Mouse (Mus musculus) embryonic facial prominence, embryonic 15.5 days (tissue): ENCODE results near the gene Fam107b. TPM values are rescaled to one million over a fixed set of nuclear protein-coding genes. Genes with fewer than 3 reads are reported as not detected.

Source experiments
- ATAC-seq: fragments of 200-750 bp; cut with Nextera tagmentation; 2 replicates; pipeline ENCODE4 v1.8.0; 2017; ENCODE audit warnings: low read depth, moderate TSS enrichment; ENCODE audit not compliant: insufficient number of reproducible peaks, low FRiP score, low TSS enrichment
- H3K27ac ChIP-seq: fragments of 300-500 bp; sonication (generic); replicated peaks from 2 replicates; pipeline ENCODE4 v1.5.1; 2015; ENCODE audit warnings: mild to moderate bottlenecking, inconsistent platforms
- H3K27me3 ChIP-seq: fragments of 300-500 bp; sonication (generic); 2 replicates; pipeline ENCODE4 v1.6.1; 2015; ENCODE audit warnings: inconsistent platforms
- H3K36me3 ChIP-seq: fragments of 300-500 bp; sonication (generic); 2 replicates; pipeline ENCODE4 v1.6.1; 2015; ENCODE audit warnings: mild to moderate bottlenecking, inconsistent platforms
- H3K4me1 ChIP-seq: fragments of 300-500 bp; sonication (generic); 2 replicates; pipeline ENCODE4 v1.6.1; 2015; ENCODE audit warnings: inconsistent platforms
- H3K4me2 ChIP-seq: fragments of 300-500 bp; sonication (generic); replicated peaks from 2 replicates; pipeline ENCODE4 v1.6.1; 2015; ENCODE audit warnings: mild to moderate bottlenecking, inconsistent platforms
- H3K4me3 ChIP-seq: fragments of 300-500 bp; sonication (generic); replicated peaks from 2 replicates; pipeline ENCODE4 v1.5.1; 2015; ENCODE audit warnings: mild to moderate bottlenecking, inconsistent platforms
- H3K9ac ChIP-seq: fragments of 300-500 bp; sonication (generic); 2 replicates; pipeline ENCODE4 v1.6.1; 2015; ENCODE audit warnings: inconsistent platforms
- H3K9me3 ChIP-seq: fragments of 300-500 bp; sonication (generic); replicated peaks from 2 replicates; pipeline ENCODE4 v1.6.1; 2016; ENCODE audit warnings: inconsistent platforms
- WGBS: fragments of 180-500 bp; shearing (Covaris S2); methylation state at CpG from one replicate; pipeline ENCODE4 v1.1.7; 2015; 5-methylcytosine and 5-hydroxymethylcytosine counted together
- polyA plus RNA-seq: library from polyadenylated mRNA; unstranded; fragments of >200 nt; fragmentation: Nextera tagmentation; extraction: Ambion mirVana; gene quantifications from 2 replicates; pipeline ENCODE4 v1.2.1, GENCODE M21; 2015

Gene Fam107b
- polyA plus RNA-seq, 1 experiment from 2014 or later: 42.7 TPM

DNA sequence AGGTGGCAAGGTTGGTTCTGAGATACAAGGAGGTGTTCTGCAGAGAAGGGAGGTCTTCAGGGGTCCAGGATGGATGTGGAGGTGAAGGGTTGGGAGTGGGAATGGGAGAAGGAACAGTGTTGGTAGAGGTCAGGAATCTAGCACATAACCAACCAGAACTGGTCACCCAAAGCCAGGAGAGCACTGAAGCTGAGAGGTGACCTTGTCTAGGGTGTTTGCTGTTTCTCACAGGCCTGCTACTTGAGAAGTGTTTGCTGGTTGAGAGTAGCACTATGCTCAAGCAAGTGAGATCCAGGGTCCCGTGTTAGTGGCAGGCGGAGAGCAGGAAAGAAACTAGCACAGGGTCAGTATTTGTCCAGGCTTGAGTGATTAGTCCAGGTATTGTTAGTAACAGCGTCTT is 159.3 kb downstream of the Fam107b start:
- H3K4me1 ChIP-seq: peaks cover 21% of the 10 kb centered on the region
- no peaks in the 10 kb centered on the region for H3K36me3 ChIP-seq
- no peaks in the 10 kb centered on the region for H3K27me3 ChIP-seq
- H3K9ac ChIP-seq: no peak overlapping the region
- ATAC-seq: no peak
- H3K27ac ChIP-seq: no peak overlapping the region
- no peaks in the 10 kb centered on the region for H3K9me3 ChIP-seq
- no peak overlapping the region for H3K4me2 ChIP-seq
- H3K4me3 ChIP-seq: no peak overlapping the region
- 77% methylated on average over 3 of the region's 3 CpGs for WGBS

GRCm38 (mm10) chr2:3730744-3731143 is 160.5 kb downstream of the Fam107b start:
- no peak overlapping the region for H3K9ac ChIP-seq
- no peaks in the 10 kb centered on the region for H3K27me3 ChIP-seq
- H3K4me3 ChIP-seq: no peak overlapping the region
- H3K36me3 ChIP-seq: no peaks in the 10 kb centered on the region
- H3K4me1 ChIP-seq: peaks cover 21% of the 10 kb centered on the region
- H3K4me2 ChIP-seq: no peak overlapping the region
- 52% methylated on average over 10 of the region's 10 CpGs for WGBS
- H3K27ac ChIP-seq: no peak overlapping the region
- no peaks in the 10 kb centered on the region for H3K9me3 ChIP-seq
- ATAC-seq: no peak

DNA sequence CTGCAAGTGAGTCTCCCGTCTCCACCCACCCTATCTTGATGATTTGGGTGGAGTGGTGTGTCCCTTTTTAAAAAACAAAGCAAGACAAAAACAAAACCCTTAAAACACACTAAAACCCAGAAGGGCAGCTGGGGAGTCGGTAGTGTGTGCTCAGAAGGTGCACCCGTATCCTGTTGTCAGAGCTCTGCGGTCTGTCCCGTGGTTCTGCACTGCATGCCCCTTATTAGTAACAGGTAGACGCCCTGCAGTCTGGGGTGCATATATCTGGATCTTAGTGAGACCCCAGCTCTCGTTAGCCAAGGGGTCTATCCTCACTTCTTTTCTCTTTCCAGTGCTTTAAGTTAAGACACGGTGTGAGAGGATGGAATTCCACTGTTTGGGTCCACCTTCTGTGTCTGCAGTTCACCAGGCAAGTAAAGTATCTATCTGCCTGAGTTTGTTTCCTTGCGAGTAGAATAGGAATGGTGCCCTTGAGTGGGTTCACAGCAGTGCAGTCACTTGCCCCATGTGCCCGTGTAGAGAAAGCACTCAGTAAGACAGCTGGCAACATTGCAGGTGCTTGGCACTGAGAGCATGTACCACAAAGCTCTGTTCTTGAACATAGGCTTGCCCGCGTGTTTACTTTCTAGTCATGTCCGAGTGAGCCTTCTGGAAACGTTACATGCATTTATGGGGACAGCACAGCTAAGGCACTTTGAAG is 161.2 kb downstream of the Fam107b start:
- Histone ChIP-seq H3K36me3 (no peaks in the 10 kb centered on the region), H3K9me3 (no peaks in the 10 kb centered on the region), H3K27ac (no peak overlapping the region), H3K4me1 (peaks cover 22% of the 10 kb centered on the region), H3K9ac (no peak overlapping the region), H3K4me2 (no peak overlapping the region), H3K4me3 (no peak overlapping the region), H3K27me3 (no peaks in the 10 kb centered on the region)
- WGBS: 81% methylated on average over 14 of the region's 14 CpGs
- no peak for ATAC-seq

- ATAC-seq: no peak
- WGBS: 44% methylated on average over 6 of the region's 6 CpGs
- Histone ChIP-seq H3K27me3 (no peaks in the 10 kb centered on the region), H3K9ac (no peak overlapping the region), H3K4me2 (no peak overlapping the region), H3K9me3 (no peaks in the 10 kb centered on the region), H3K36me3 (no peaks in the 10 kb centered on the region), H3K27ac (no peak overlapping the region), H3K4me1 (peaks cover 41% of the 10 kb centered on the region), H3K4me3 (no peak overlapping the region)
These were observed 167.8 kb downstream of the Fam107b start for GRCm38 (mm10) chr2:3737917-3738694.

GRCm38 (mm10) chr2:3738734-3739133 is 168.4 kb downstream of the Fam107b start:
- no peak for ATAC-seq
- H3K36me3 ChIP-seq: no peaks in the 10 kb centered on the region
- no peak overlapping the region for H3K4me3 ChIP-seq
- no peak overlapping the region for H3K4me2 ChIP-seq
- WGBS: 75% methylated on average over 12 of the region's 12 CpGs
- no peaks in the 10 kb centered on the region for H3K27me3 ChIP-seq
- H3K9me3 ChIP-seq: no peaks in the 10 kb centered on the region
- no peak overlapping the region for H3K27ac ChIP-seq
- peaks cover 41% of the 10 kb centered on the region for H3K4me1 ChIP-seq
- H3K9ac ChIP-seq: no peak overlapping the region

DNA sequence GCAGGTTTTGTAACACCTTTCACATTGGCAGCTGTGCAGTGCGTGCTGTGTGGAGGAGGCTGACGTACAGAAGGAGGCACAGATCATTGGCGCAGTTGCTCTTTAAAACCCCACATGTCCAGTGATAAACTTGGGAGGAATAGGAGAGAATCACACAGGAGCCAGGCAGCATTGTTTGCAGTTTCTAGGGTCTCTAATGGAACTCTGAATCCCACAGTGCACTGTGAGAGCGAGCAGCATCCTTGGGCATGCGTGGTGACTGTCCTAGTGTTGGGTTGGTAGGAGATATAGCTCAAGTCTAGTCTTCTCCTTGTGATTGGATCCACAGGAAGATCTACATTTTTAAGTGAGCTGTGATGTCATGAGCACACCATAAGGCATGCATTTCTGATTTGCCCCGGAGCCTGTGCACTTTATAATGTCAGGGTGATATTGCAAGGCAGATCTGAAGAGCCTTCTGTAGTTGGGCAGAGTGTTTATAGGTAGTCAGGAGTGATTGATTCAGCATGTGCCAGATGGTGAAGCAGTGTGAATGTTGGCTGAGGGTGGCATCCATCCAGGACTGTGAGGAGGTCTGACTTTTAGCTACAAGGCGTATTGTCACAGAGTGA is 169.2 kb downstream of the Fam107b start:
- Histone ChIP-seq H3K4me2 (no peak overlapping the region), H3K4me3 (no peak overlapping the region), H3K27ac (no peak overlapping the region), H3K36me3 (no peaks in the 10 kb centered on the region), H3K9ac (no peak overlapping the region), H3K27me3 (no peaks in the 10 kb centered on the region), H3K4me1 (peaks cover 41% of the 10 kb centered on the region), H3K9me3 (no peaks in the 10 kb centered on the region)
- 69% methylated on average over 7 of the region's 7 CpGs for WGBS
- no peak for ATAC-seq

DNA sequence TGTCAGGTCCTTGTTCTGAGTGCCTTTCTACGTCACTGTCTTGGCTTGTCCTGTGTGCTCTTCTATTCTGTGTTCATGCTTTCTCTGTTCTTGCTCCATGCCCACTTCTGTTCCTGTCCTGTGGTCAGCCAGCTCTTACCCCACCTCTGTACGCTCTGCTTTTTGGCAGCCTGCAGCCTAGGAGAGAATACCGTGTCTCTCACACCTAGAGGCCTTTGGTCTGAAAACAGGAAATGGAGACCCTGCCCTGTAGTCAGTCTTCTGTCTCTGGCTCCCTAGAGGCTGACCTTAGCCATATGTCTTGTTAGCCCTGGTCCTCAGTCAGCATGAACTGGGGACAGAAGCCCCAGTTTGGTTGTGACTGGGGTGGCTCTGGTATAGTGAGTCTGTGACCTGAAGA is 170.0 kb downstream of the Fam107b start:
- H3K4me3 ChIP-seq: no peak overlapping the region
- H3K9ac ChIP-seq: no peak overlapping the region
- H3K9me3 ChIP-seq: no peaks in the 10 kb centered on the region
- peaks cover 41% of the 10 kb centered on the region for H3K4me1 ChIP-seq
- no peaks in the 10 kb centered on the region for H3K36me3 ChIP-seq
- H3K27me3 ChIP-seq: no peaks in the 10 kb centered on the region
- 66% methylated on average over 3 of the region's 3 CpGs for WGBS
- H3K27ac ChIP-seq: no peak overlapping the region; the same call in 1 of the 2 replicates
- no peak overlapping the region for H3K4me2 ChIP-seq
- no peak for ATAC-seq

DNA sequence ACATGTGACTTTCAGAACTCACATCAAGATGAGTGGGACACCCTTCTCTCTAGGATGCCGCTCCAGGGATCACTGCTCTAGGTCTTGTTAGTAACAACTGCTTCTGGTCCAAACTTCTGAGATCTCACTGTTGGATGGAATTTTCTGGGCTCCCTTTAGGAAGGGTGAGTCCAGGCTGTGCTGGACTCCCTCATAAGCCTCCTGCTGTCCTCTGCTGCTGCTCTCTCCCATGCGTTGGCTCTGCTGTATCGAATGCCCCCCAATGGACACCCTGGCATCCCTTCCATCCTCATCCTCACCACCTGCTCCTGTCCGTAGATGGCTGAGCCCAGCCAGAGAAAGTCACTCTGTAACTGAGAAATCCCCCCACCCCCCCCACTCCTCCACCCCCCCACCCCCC is 170.4 kb downstream of the Fam107b start:
- Histone ChIP-seq H3K4me3 (no peak overlapping the region), H3K36me3 (no peaks in the 10 kb centered on the region), H3K9me3 (no peaks in the 10 kb centered on the region), H3K4me2 (no peak overlapping the region), H3K4me1 (peaks cover 41% of the 10 kb centered on the region), H3K27ac (no peak overlapping the region), H3K27me3 (no peaks in the 10 kb centered on the region), H3K9ac (no peak overlapping the region)
- no peak for ATAC-seq
- WGBS: 82% methylated on average over 4 of the region's 4 CpGs

GRCm38 (mm10) chr2:3742519-3742918 is 172.2 kb downstream of the Fam107b start:
- H3K36me3 ChIP-seq: no peaks in the 10 kb centered on the region
- no peak for ATAC-seq
- no peaks in the 10 kb centered on the region for H3K9me3 ChIP-seq
- no peak overlapping the region for H3K4me3 ChIP-seq
- no peak overlapping the region for H3K27ac ChIP-seq
- peaks cover 29% of the 10 kb centered on the region for H3K4me1 ChIP-seq
- no peaks in the 10 kb centered on the region for H3K27me3 ChIP-seq
- no peak overlapping the region for H3K4me2 ChIP-seq
- 72% methylated on average over 6 of the region's 6 CpGs for WGBS
- H3K9ac ChIP-seq: no peak overlapping the region

GRCm38 (mm10) chr2:3745041-3745440 is 174.8 kb downstream of the Fam107b start:
- Histone ChIP-seq H3K4me2 (no peak overlapping the region), H3K27me3 (no peaks in the 10 kb centered on the region), H3K36me3 (no peaks in the 10 kb centered on the region), H3K4me1 (peaks cover 24% of the 10 kb centered on the region), H3K27ac (no peak overlapping the region), H3K9me3 (no peaks in the 10 kb centered on the region), H3K9ac (no peak overlapping the region), H3K4me3 (no peak overlapping the region)
- ATAC-seq: no peak
- 81% methylated on average over 3 of the region's 3 CpGs for WGBS

- peaks cover 20% of the 10 kb centered on the region for H3K4me1 ChIP-seq
- no peak overlapping the region for H3K27ac ChIP-seq
- no peaks in the 10 kb centered on the region for H3K27me3 ChIP-seq
- no peak for ATAC-seq
- 83% methylated on average over 13 of the region's 13 CpGs for WGBS
- no peaks in the 10 kb centered on the region for H3K9me3 ChIP-seq
- no peaks in the 10 kb centered on the region for H3K36me3 ChIP-seq
- no peak overlapping the region for H3K4me2 ChIP-seq
- H3K4me3 ChIP-seq: no peak overlapping the region
- no peak overlapping the region for H3K9ac ChIP-seq
These were observed 175.8 kb downstream of the Fam107b start for GRCm38 (mm10) chr2:3745910-3746606.
